Mouse (Mus musculus): ENCODE data around the gene Dact2. TPM values are rescaled to one million over a fixed set of nuclear protein-coding genes. Genes with fewer than 3 reads are reported as not detected.
A peak's percentile ranks its signal among the peaks of the same experiment; 100 is the strongest.

The Dact2 gene
- polyA plus RNA-seq, 1 experiment = 7.2 TPM

DNA sequence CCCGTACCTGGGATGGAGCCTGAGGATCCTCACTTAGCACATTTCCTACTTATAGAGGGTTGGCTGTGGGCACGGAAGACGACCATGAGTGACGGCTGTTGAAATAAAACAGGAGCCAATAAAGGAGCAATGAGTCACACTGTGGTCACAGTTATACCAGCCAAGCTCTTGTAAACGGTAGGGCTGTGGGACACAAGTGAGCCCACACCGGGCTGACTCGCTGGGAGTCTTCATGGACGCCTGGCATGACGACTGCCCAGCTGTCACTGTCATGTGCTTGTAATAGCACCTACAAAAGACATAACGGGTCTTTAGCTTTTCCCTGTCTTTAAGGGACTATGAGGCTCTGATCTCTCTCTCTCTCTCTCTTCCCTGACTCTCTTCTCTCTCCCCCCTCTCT lies 35.9 kb upstream of the Dact2 start:
- Histone ChIP-seq H3K4me3 (replicated peaks; ENCODE audit: insufficient read depth, low read depth, low read length) (no peak overlapping the region), H3K27ac (ENCODE audit: insufficient read depth, low read length) (no peak overlapping the region), H3K4me1 (ENCODE audit: control insufficient read depth, insufficient read depth, low read length) (peaks cover 9% of the 10 kb centered on the region), H3K27me3 (ENCODE audit: control insufficient read depth, insufficient read depth, low read length) (no peaks in the 10 kb centered on the region)
- TF ChIP-seq POLR2A (IDR thresholded peaks at IDR 0.05; ENCODE audit: borderline replicate concordance, insufficient read depth, low read length) (no peak), CTCF (IDR thresholded peaks at IDR 0.05; ENCODE audit: borderline replicate concordance, insufficient read depth, low read depth, low read length) (no peak)
- no peak for DNase-seq
- WGBS = 51% methylated on average over 10 of the region's 10 CpGs

DNA sequence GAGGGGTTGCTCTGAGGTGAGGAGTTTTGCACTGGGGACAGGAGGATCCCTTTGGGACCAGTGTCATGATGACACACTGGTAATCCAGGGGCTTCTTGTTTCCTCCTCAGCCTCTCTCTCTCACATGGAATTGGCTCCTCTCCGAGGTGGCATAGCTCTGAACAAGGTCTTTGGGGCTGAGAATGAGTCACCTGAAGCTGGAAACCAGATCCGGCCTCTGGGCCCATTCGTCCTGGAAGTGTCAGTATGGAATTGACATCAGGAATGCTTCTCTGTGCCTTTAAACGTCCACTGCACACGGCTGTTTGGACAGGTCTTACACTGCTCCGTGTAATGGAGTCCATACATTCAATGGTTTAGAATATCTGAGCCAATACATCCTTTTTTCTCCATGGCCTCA lies 33.0 kb upstream of the Dact2 start:
- Histone ChIP-seq H3K27me3 (ENCODE audit: control insufficient read depth, insufficient read depth, low read length) (no peaks in the 10 kb centered on the region), H3K27ac (ENCODE audit: insufficient read depth, low read length) (no peak overlapping the region), H3K4me1 (ENCODE audit: control insufficient read depth, insufficient read depth, low read length) (no peaks in the 10 kb centered on the region), H3K4me3 (replicated peaks; ENCODE audit: insufficient read depth, low read depth, low read length) (no peak overlapping the region)
- TF ChIP-seq CTCF (IDR thresholded peaks at IDR 0.05; ENCODE audit: borderline replicate concordance, insufficient read depth, low read depth, low read length) = no peak
- 84% methylated on average over 6 of the region's 6 CpGs for WGBS
- DNase-seq = no peak

DNA sequence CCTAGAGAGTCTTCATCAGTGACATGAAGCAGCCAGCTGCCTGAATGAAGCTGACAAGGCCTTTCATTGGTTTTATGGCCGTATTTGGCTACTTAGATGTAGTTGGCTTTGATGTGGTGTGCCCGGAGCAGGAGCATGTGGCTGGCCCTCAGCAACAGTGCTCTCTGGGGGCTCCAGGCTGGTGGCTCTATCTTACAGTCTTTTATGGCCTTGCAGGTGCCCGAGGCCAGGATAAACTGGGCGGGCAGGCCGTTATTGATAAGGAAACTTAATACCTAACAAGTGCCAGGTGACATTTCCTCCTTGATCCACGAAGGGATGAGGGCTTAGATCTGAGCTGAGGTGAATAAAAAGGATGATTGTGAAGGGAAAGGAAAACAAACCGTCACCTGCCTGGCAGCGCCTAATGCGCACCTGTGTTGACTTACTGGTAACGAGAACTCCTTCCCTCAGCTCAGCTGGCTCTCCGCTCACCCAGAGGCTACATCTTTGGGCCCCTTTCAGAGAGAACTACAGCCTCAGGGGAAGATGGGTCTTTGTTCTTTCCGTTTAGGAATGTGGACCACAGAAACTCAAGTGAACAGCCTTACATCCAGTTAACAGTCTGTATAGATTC lies 30.8 kb upstream of the Dact2 start:
- WGBS = 86% methylated on average over 12 of the region's 12 CpGs
- Histone ChIP-seq H3K27ac (ENCODE audit: insufficient read depth, low read length) (no peak overlapping the region), H3K4me1 (ENCODE audit: control insufficient read depth, insufficient read depth, low read length) (no peaks in the 10 kb centered on the region), H3K4me3 (replicated peaks; ENCODE audit: insufficient read depth, low read depth, low read length) (no peak overlapping the region), H3K27me3 (ENCODE audit: control insufficient read depth, insufficient read depth, low read length) (no peaks in the 10 kb centered on the region)
- no peak for TF ChIP-seq POLR2A (IDR thresholded peaks at IDR 0.05; ENCODE audit: borderline replicate concordance, insufficient read depth, low read length)
- no peak for TF ChIP-seq CTCF (IDR thresholded peaks at IDR 0.05; ENCODE audit: borderline replicate concordance, insufficient read depth, low read depth, low read length)
- no peak for DNase-seq

DNA sequence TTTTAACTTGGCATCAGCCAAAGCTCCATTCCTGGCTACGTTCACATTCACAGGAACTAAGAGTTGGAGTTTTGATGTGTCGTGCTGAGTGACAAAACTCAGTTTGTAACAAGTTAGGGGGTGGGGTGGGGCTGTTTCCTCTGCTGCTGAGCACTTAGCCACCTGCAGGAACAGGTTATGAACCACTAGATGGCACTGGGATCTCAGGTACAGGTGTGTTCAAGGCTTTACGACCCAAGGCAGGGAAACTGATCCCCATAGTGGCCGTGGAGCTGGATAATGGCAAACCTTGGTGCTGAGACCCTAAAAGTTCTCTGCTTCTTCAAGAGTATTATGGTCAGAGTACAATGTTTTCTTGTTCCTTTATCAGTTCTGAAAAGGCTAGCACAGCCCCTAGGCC lies 29.6 kb upstream of the Dact2 start:
- TF ChIP-seq POLR2A (IDR thresholded peaks at IDR 0.05; ENCODE audit: borderline replicate concordance, insufficient read depth, low read length) = no peak
- peak; percentile 35; the same call in 1 of the 2 replicates for TF ChIP-seq CTCF (IDR thresholded peaks at IDR 0.05; ENCODE audit: borderline replicate concordance, insufficient read depth, low read depth, low read length)
- Histone ChIP-seq H3K4me3 (replicated peaks; ENCODE audit: insufficient read depth, low read depth, low read length) (no peak overlapping the region), H3K27ac (ENCODE audit: insufficient read depth, low read length) (no peak overlapping the region), H3K27me3 (ENCODE audit: control insufficient read depth, insufficient read depth, low read length) (no peaks in the 10 kb centered on the region; the same call in 1 of the 2 replicates), H3K4me1 (ENCODE audit: control insufficient read depth, insufficient read depth, low read length) (no peaks in the 10 kb centered on the region)
- WGBS = 60% methylated on average over 4 of the region's 4 CpGs
- no peak for DNase-seq

DNA sequence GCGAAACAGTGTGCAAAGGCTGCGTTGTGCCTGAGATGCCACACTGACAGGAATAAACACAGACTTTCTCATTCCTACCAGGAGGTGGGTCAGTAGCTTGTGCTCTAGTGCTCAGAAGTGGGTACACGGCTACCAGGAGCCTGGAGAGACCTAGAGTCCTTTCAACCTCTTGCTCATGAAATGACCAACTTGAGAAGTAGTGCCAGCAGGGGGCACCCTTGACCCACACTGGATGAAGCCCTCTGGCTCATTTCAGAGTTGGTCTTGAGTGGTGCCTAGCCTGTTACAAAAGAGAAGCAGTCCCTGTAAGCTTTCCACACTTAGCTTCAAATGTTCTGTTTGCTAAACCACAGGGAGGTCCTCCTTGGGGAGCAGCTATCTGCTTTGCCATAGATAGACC lies 28.5 kb upstream of the Dact2 start:
- Histone ChIP-seq H3K27ac (ENCODE audit: insufficient read depth, low read length) (no peak overlapping the region), H3K4me1 (ENCODE audit: control insufficient read depth, insufficient read depth, low read length) (no peaks in the 10 kb centered on the region), H3K27me3 (ENCODE audit: control insufficient read depth, insufficient read depth, low read length) (no peaks in the 10 kb centered on the region; the same call in 1 of the 2 replicates), H3K4me3 (replicated peaks; ENCODE audit: insufficient read depth, low read depth, low read length) (no peak overlapping the region)
- WGBS = 60% methylated on average over 3 of the region's 3 CpGs
- peak; percentile 50 to 67 for DNase-seq
- TF ChIP-seq POLR2A (IDR thresholded peaks at IDR 0.05; ENCODE audit: borderline replicate concordance, insufficient read depth, low read length) (no peak), CTCF (IDR thresholded peaks at IDR 0.05; ENCODE audit: borderline replicate concordance, insufficient read depth, low read depth, low read length) (peak; percentile 85)

DNA sequence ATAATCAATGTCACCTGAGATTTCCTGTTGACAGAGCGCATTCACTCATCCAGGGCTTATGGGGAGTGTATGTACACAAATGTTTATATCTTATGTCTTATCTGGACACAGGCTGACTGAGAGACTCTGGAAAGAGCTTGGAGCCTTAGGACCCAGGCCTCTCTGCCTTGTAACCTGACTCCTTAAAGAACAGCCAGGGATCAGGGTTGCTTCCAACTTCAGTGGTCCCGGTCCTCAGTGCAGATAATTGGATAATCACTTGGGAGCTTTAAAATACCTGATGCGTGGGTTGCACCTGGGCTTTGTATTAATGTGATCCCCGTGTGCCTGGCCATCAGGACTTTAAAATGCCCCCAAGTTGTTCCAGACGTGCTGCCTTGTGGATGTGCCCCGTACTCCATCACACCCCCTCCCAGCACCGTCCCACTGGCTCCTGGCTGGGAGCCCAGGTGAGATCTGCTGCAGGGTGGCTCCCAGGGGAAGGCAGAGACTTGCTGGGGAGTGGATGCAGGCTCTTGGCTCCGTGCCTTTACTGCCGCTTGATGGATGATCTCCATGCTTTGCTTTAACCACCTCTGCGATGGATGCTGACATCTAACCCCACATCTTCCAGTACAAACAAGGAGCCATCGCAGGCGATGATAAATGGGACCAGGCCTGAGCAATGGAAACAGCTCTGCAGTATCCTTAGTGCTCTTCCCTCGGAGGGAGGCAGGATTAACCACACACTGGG lies 26.8 kb upstream of the Dact2 start:
- H3K27ac ChIP-seq (ENCODE audit: insufficient read depth, low read length) = no peak overlapping the region
- H3K4me3 ChIP-seq (replicated peaks; ENCODE audit: insufficient read depth, low read depth, low read length) = no peak overlapping the region
- H3K27me3 ChIP-seq (ENCODE audit: control insufficient read depth, insufficient read depth, low read length) = no peaks in the 10 kb centered on the region; the same call in 1 of the 2 replicates
- no peak for DNase-seq
- WGBS = 28% methylated on average over 13 of the region's 13 CpGs
- no peaks in the 10 kb centered on the region for H3K4me1 ChIP-seq (ENCODE audit: control insufficient read depth, insufficient read depth, low read length)
- TF ChIP-seq POLR2A (IDR thresholded peaks at IDR 0.05; ENCODE audit: borderline replicate concordance, insufficient read depth, low read length) (no peak), CTCF (IDR thresholded peaks at IDR 0.05; ENCODE audit: borderline replicate concordance, insufficient read depth, low read depth, low read length) (no peak)

DNA sequence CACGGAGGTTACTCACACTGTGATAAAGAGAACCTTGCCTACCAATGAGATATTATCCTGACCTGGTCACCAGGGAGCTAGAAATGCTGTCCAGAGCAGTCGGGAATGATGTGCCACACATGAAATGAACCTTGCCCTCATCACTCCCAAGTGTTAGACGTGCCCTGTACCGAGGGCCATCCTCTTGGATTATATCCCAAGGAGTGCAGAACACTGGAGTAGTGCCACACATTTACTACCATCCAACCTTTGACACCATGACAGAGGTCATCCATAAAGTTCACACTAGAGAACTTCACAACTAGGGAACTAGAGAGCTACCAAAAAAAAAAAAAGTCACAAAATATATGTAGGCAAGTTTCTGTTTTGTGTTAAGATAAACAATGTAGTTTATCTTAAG lies 24.3 kb upstream of the Dact2 start:
- 56% methylated on average over 4 of the region's 4 CpGs for WGBS
- H3K4me1 ChIP-seq (ENCODE audit: control insufficient read depth, insufficient read depth, low read length) = no peaks in the 10 kb centered on the region
- TF ChIP-seq POLR2A (IDR thresholded peaks at IDR 0.05; ENCODE audit: borderline replicate concordance, insufficient read depth, low read length) (no peak), CTCF (IDR thresholded peaks at IDR 0.05; ENCODE audit: borderline replicate concordance, insufficient read depth, low read depth, low read length) (no peak)
- no peaks in the 10 kb centered on the region; the same call in 1 of the 2 replicates for H3K27me3 ChIP-seq (ENCODE audit: control insufficient read depth, insufficient read depth, low read length)
- no peak overlapping the region for H3K4me3 ChIP-seq (replicated peaks; ENCODE audit: insufficient read depth, low read depth, low read length)
- H3K27ac ChIP-seq (ENCODE audit: insufficient read depth, low read length) = no peak overlapping the region
- DNase-seq = no peak

DNA sequence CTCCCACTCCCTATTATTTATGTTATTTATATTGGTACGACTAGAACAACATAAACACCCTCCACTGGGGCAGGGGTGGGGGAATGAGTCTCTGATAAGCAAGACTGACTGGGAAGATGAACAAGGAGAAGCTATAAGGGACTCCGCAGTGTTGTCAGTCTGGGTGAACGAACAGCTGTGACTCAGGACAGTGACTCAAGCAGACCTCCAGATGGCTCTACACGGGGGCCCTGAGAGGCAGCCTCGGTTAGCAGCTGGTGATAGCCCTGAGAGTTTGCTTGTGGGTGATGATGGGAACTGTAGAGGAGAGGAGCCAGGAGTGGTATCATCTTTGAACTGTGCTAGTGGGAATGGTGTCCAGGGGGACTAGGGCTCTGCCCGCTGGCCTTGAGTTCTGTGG lies 23.5 kb upstream of the Dact2 start:
- no peaks in the 10 kb centered on the region for H3K4me1 ChIP-seq (ENCODE audit: control insufficient read depth, insufficient read depth, low read length)
- no peak overlapping the region for H3K27ac ChIP-seq (ENCODE audit: insufficient read depth, low read length)
- TF ChIP-seq POLR2A (IDR thresholded peaks at IDR 0.05; ENCODE audit: borderline replicate concordance, insufficient read depth, low read length) (no peak), CTCF (IDR thresholded peaks at IDR 0.05; ENCODE audit: borderline replicate concordance, insufficient read depth, low read depth, low read length) (no peak)
- H3K27me3 ChIP-seq (ENCODE audit: control insufficient read depth, insufficient read depth, low read length) = no peaks in the 10 kb centered on the region; the same call in 1 of the 2 replicates
- no peak for DNase-seq
- H3K4me3 ChIP-seq (replicated peaks; ENCODE audit: insufficient read depth, low read depth, low read length) = no peak overlapping the region
- WGBS = 19% methylated on average over 6 of the region's 6 CpGs

Measured in cerebellum, adult 2 months (tissue).